Mouse (Mus musculus): ENCODE measurements around the gene Nkx2-4.

DNA sequence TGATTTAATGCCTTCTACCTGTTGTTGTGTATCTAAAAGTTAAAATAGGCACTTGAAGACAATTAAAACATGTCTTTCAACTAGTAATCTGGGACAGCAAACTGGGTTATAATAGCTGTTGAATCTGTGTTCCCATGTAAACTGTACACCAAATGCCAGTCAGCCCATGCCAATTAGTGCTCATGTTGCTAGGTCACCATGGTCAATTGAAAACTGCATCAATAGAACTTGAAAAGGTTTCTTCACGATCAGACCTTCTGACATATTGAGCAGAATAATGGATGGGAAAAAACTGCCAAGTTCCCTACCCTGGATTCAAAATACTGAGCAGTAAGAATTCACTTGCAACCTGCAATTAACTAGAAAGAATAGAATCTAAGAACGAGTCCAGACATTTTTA lies 11.3 kb downstream of the Nkx2-4 start:
- TF ChIP-seq EP300 (IDR thresholded peaks at IDR 0.05; ENCODE audit: low read depth) (no peak), CTCF (IDR thresholded peaks at IDR 0.05; ENCODE audit: low read depth) (no peak)

All from liver, embryonic 14.5 days (tissue).